Mouse (Mus musculus) myocyte (in vitro differentiated cells): Measurements from ENCODE around the gene March6. TPM values are rescaled to one million over a fixed set of nuclear protein-coding genes. Genes with fewer than 3 reads are reported as not detected.
A peak's percentile ranks its signal among the peaks of the same experiment; 100 is the strongest.

Experiments used
- H3K27me3 ChIP-seq: one replicate; pipeline ENCODE4 v1.6.1; 2011; ENCODE audit not compliant: control insufficient read depth, insufficient read depth, insufficient read length
- H3K36me3 ChIP-seq: one replicate; pipeline ENCODE4 v1.6.1; 2011; ENCODE audit not compliant: control insufficient read depth, insufficient read depth
- H3K4me2 ChIP-seq: one replicate; pipeline ENCODE4 v1.6.1; 2011; ENCODE audit warnings: low read depth, control low read depth
- H3K4me3 ChIP-seq: one replicate; pipeline ENCODE4 v1.5.1; 2011; ENCODE audit warnings: mild to moderate bottlenecking, control low read depth, moderate library complexity
- H3K79me2 ChIP-seq: one replicate; pipeline ENCODE4 v1.6.1; 2011; ENCODE audit not compliant: control insufficient read depth, insufficient read depth
- H3ac ChIP-seq: one replicate; pipeline ENCODE4 v1.6.1; 2011; ENCODE audit not compliant: control insufficient read depth, insufficient read length
- CEBPB ChIP-seq: IDR thresholded peaks from 2 replicates; pipeline ENCODE4 v1.6.1; 2011; ENCODE audit warnings: mild to moderate bottlenecking, moderate library complexity; ENCODE audit not compliant: poor library complexity, insufficient read depth, severe bottlenecking
- E2F4 ChIP-seq: IDR thresholded peaks from one replicate; pipeline ENCODE4 v1.6.1; 2011; ENCODE audit warnings: mild to moderate bottlenecking, control low read depth, moderate library complexity; ENCODE audit not compliant: insufficient read depth
- MAX ChIP-seq: IDR thresholded peaks from one replicate; pipeline ENCODE4 v1.6.1; 2011; ENCODE audit warnings: low read depth, mild to moderate bottlenecking, control low read depth
- MYOD1 ChIP-seq, 3 experiments: IDR thresholded peaks; one replicate each; pipeline ENCODE4 v1.6.1; 2011; ENCODE audit warnings: control low read depth in 2 of 3, low read depth in 2 of 3, mild to moderate bottlenecking in 2 of 3, moderate library complexity in 1 of 3; ENCODE audit not compliant: insufficient read length in 2 of 3, control insufficient read depth in 1 of 3
- MYOG ChIP-seq, 3 experiments: IDR thresholded peaks; one replicate each; pipeline ENCODE4 v1.6.1; 2011; ENCODE audit warnings: control low read depth in 2 of 3, low read depth in 2 of 3, mild to moderate bottlenecking in 2 of 3; ENCODE audit not compliant: insufficient read length in 2 of 3, control insufficient read depth in 1 of 3, insufficient read depth in 1 of 3
- POLR2A ChIP-seq: IDR thresholded peaks from one replicate; pipeline ENCODE4 v1.6.1; 2011; ENCODE audit warnings: low read depth, mild to moderate bottlenecking, control low read depth, moderate library complexity; ENCODE audit not compliant: insufficient read length
- POLR2AphosphoS2 ChIP-seq: IDR thresholded peaks from one replicate; pipeline ENCODE4 v1.6.1; 2011; ENCODE audit warnings: low read depth, control low read depth; ENCODE audit not compliant: insufficient read length
- REST ChIP-seq: IDR thresholded peaks from one replicate; pipeline ENCODE4 v1.6.1; 2011; ENCODE audit warnings: mild to moderate bottlenecking, control low read depth, moderate library complexity; ENCODE audit not compliant: insufficient read depth, insufficient read length
- SRF ChIP-seq: IDR thresholded peaks from one replicate; pipeline ENCODE4 v1.6.1; 2011; ENCODE audit warnings: low read depth; ENCODE audit not compliant: control insufficient read depth, insufficient read length
- TCF12 ChIP-seq: IDR thresholded peaks from one replicate; pipeline ENCODE4 v1.6.1; 2011; ENCODE audit warnings: mild to moderate bottlenecking, control low read depth; ENCODE audit not compliant: poor library complexity, insufficient read depth, severe bottlenecking
- TCF3 ChIP-seq: IDR thresholded peaks from one replicate; pipeline ENCODE4 v1.6.1; 2011; ENCODE audit warnings: low read depth, control low read depth; ENCODE audit not compliant: insufficient read length
- USF1 ChIP-seq: IDR thresholded peaks from one replicate; pipeline ENCODE4 v1.6.1; 2011; ENCODE audit warnings: low read depth, mild to moderate bottlenecking, control low read depth, moderate library complexity
- polyA plus RNA-seq: library from polyadenylated mRNA; unstranded; fragments of >200 nt; fragmentation: generic; extraction: Trizol; gene quantifications from one replicate; pipeline ENCODE4 v1.2.1, GENCODE M21; 2012; ENCODE audit warnings: missing spikeins

March6 gene
- polyA plus RNA-seq, 1 experiment = 37.2 TPM

- Histone ChIP-seq H3K4me2 (peak overlapping the region; percentile 68), H3ac (no peak overlapping the region), H3K27me3 (no peaks in the 10 kb centered on the region), H3K36me3 (no peaks in the 10 kb centered on the region), H3K79me2 (peaks cover 7% of the 10 kb centered on the region), H3K4me3 (no peak overlapping the region)
- no peak for TF ChIP-seq TCF12
- no peak for TF ChIP-seq MAX
Measured at GRCm38 (mm10) chr15:31534421-31535258, 3.8 kb upstream of the March6 start.

DNA sequence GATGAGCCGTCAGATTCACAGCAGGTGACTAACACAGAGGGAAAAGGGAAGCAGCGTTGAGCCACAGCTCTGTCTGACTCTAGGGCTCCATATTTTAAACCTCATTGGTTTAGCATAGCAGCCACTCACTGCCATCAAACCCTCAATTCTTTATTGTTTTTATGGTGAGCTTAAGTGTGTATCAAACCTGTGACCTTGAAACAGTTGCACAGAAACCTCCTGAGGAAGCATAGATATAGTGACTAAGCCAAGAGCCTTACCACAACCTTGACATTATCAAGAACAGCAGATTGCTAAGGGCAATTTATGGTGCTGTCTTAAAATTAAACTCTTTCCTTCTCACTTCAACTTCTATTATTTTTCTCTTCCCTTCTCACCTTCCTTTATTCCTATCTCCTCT is 2.7 kb upstream of the March6 start:
- H3ac ChIP-seq = no peak overlapping the region

GRCm38 (mm10) chr15:31532331-31533021 is 1.6 kb upstream of the March6 start:
- Histone ChIP-seq H3K4me2 (peak overlapping the region; percentile 77), H3K4me3 (peak overlapping the region; percentile 46), H3K36me3 (no peaks in the 10 kb centered on the region), H3ac (no peak overlapping the region), H3K27me3 (no peaks in the 10 kb centered on the region), H3K79me2 (peaks cover 29% of the 10 kb centered on the region)
- peak; percentile 2 for TF ChIP-seq POLR2A
- TF ChIP-seq TCF12 = no peak

More for the DNA sequence above, 2.7 kb upstream of the March6 start:
- H3K27me3 ChIP-seq = no peaks in the 10 kb centered on the region
- H3K4me3 ChIP-seq = no peak overlapping the region
- peaks cover 18% of the 10 kb centered on the region for H3K79me2 ChIP-seq
- TF ChIP-seq MYOG (IDR thresholded peaks at IDR 0.05; ENCODE audit: control insufficient read depth in 1 of 3, insufficient read depth in 1 of 3, insufficient read length in 2 of 3, low read depth in 2 of 3) (no peak), E2F4 (no peak), TCF3 (no peak), CEBPB (no peak), MYOD1 (IDR thresholded peaks at IDR 0.05; ENCODE audit: control insufficient read depth in 1 of 3, insufficient read length in 2 of 3, low read depth in 2 of 3) (no peak), MAX (no peak), USF1 (no peak), SRF (no peak), POLR2A (no peak), POLR2AphosphoS2 (no peak), TCF12 (no peak), REST (no peak)
- no peak overlapping the region for H3K4me2 ChIP-seq
- no peaks in the 10 kb centered on the region for H3K36me3 ChIP-seq

DNA sequence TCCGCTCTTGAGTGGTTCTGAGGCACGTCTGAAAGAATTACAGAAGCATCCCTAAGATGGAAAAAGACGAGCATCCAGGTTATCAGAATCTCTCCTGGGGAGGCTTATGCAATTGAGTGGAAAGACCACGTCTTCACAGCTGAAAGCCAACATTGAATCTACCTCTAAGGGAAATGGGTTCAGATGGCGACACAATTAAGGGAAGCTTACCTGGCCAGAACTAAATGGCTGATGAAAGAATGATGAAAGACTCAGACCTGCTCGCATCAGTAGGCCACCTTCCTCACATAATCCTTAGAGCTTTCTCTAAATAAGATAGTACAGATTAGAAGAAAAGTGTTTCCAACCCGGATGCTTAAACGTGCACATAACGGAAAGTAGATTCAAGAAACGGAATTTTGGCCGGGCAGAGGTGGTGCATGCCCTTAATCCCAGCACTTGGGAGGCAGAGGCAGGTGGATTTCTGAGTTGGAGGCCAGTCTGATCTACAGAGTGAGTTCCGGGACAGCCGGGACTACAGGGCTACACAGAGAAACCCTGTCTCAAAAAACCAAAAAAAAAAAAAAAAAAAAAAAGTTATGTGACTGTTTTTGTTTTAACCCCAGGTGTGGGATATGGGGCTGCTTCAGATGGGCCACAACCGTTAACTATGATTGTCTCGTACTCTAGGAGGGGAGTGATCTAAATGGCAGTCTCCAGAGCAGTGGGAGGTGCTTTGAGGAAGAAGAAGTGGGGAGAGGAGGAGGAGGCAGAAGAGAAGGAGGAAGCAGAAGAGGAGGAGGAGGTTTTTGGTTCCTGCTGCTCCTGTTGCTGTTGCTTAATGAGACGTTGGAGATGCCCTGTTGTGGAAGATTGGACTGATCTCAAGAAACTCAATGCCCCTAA is 835 bp upstream of the March6 start:
- Histone ChIP-seq H3ac (peak overlapping the region; percentile 97), H3K36me3 (no peaks in the 10 kb centered on the region), H3K79me2 (peaks cover 37% of the 10 kb centered on the region), H3K27me3 (no peaks in the 10 kb centered on the region), H3K4me3 (peak overlapping the region; percentile 46), H3K4me2 (peak overlapping the region; percentile 77)
- TF ChIP-seq CEBPB (peak; percentile 80; the same call in 1 of the 2 replicates), POLR2A (peak; percentile 13), POLR2AphosphoS2 (peak; percentile 17), USF1 (no peak), SRF (no peak), TCF12 (no peak), MYOG (IDR thresholded peaks at IDR 0.05; ENCODE audit: control insufficient read depth in 1 of 3, insufficient read depth in 1 of 3, insufficient read length in 2 of 3, low read depth in 2 of 3) (no peak), MYOD1 (IDR thresholded peaks at IDR 0.05; ENCODE audit: control insufficient read depth in 1 of 3, insufficient read length in 2 of 3, low read depth in 2 of 3) (no peak)
